Mouse (Mus musculus): ENCODE data around the gene Harbi1. TPM values are rescaled to one million over a fixed set of nuclear protein-coding genes. Genes with fewer than 3 reads are reported as not detected.
"Not testable (repeated sequence)": the region's sequence is repeated elsewhere in the genome, so short reads cannot be mapped to it uniquely, and the experiment has no call there.

Harbi1 gene
- polyA plus RNA-seq, 1 experiment from 2014 or later = 7.3 TPM

GRCm38 (mm10) chr2:91723951-91724350, 13.3 kb downstream of the Harbi1 start:
- H3K4me1 ChIP-seq (replicated peaks; ENCODE audit: control insufficient read depth, insufficient read depth, low read length) = no peaks in the 10 kb centered on the region
- no peak overlapping the region for H3K27ac ChIP-seq (ENCODE audit: low read depth, low read length)
- no peak overlapping the region for H3K9ac ChIP-seq (ENCODE audit: low read depth, low read length)
- no peak for ATAC-seq
- no peaks in the 10 kb centered on the region for H3K27me3 ChIP-seq (replicated peaks; ENCODE audit: control insufficient read depth, insufficient read depth, low read length)
- no peaks in the 10 kb centered on the region for H3K9me3 ChIP-seq (ENCODE audit: control insufficient read depth)
- no peak overlapping the region for H3K4me2 ChIP-seq (replicated peaks; ENCODE audit: low read depth)
- no peak for TF ChIP-seq CTCF (IDR thresholded peaks at IDR 0.05; ENCODE audit: low read depth)
- H3K36me3 ChIP-seq (ENCODE audit: control insufficient read depth, insufficient read depth) = peaks cover 13% of the 10 kb centered on the region
- no peak overlapping the region for H3K4me3 ChIP-seq (ENCODE audit: low read depth, low read length)

- peaks cover 13% of the 10 kb centered on the region for H3K36me3 ChIP-seq (ENCODE audit: control insufficient read depth, insufficient read depth)
- H3K9me3 ChIP-seq (ENCODE audit: control insufficient read depth) = no peaks in the 10 kb centered on the region
- H3K4me2 ChIP-seq (replicated peaks; ENCODE audit: low read depth) = no peak overlapping the region
- ATAC-seq = no peak
- no peak overlapping the region for H3K9ac ChIP-seq (ENCODE audit: low read depth, low read length)
- no peaks in the 10 kb centered on the region for H3K27me3 ChIP-seq (replicated peaks; ENCODE audit: control insufficient read depth, insufficient read depth, low read length)
- no peak overlapping the region for H3K4me3 ChIP-seq (ENCODE audit: low read depth, low read length)
- no peak overlapping the region for H3K27ac ChIP-seq (ENCODE audit: low read depth, low read length)
- TF ChIP-seq CTCF (IDR thresholded peaks at IDR 0.05; ENCODE audit: low read depth) = no peak
- WGBS = 65% methylated on average over 2 of the region's 2 CpGs
- H3K4me1 ChIP-seq (replicated peaks; ENCODE audit: control insufficient read depth, insufficient read depth, low read length) = no peaks in the 10 kb centered on the region
Observed at GRCm38 (mm10) chr2:91724716-91725115, 14.1 kb downstream of the Harbi1 start.

- not testable (repeated sequence) for H3K4me1 ChIP-seq (replicated peaks; ENCODE audit: control insufficient read depth, insufficient read depth, low read length); H3K9me3 ChIP-seq (ENCODE audit: control insufficient read depth); H3K27me3 ChIP-seq (replicated peaks; ENCODE audit: control insufficient read depth, insufficient read depth, low read length); H3K36me3 ChIP-seq (ENCODE audit: control insufficient read depth, insufficient read depth); H3K9ac ChIP-seq (ENCODE audit: low read depth, low read length); H3K4me2 ChIP-seq (replicated peaks; ENCODE audit: low read depth); H3K4me3 ChIP-seq (ENCODE audit: low read depth, low read length); ATAC-seq; H3K27ac ChIP-seq (ENCODE audit: low read depth, low read length)
- 38% methylated on average over 4 of the region's 4 CpGs for WGBS
Observed at GRCm38 (mm10) chr2:91725476-91725875, 14.8 kb downstream of the Harbi1 start.

GRCm38 (mm10) chr2:91727011-91727410, 16.4 kb downstream of the Harbi1 start:
- 86% methylated on average over 3 of the region's 3 CpGs for WGBS
- Histone ChIP-seq H3K4me2 (replicated peaks; ENCODE audit: low read depth) (no peak overlapping the region), H3K9me3 (ENCODE audit: control insufficient read depth) (no peaks in the 10 kb centered on the region), H3K4me3 (ENCODE audit: low read depth, low read length) (no peak overlapping the region), H3K27me3 (replicated peaks; ENCODE audit: control insufficient read depth, insufficient read depth, low read length) (no peaks in the 10 kb centered on the region), H3K4me1 (replicated peaks; ENCODE audit: control insufficient read depth, insufficient read depth, low read length) (no peaks in the 10 kb centered on the region), H3K27ac (ENCODE audit: low read depth, low read length) (no peak overlapping the region), H3K9ac (ENCODE audit: low read depth, low read length) (no peak overlapping the region), H3K36me3 (ENCODE audit: control insufficient read depth, insufficient read depth) (no peaks in the 10 kb centered on the region)
- no peak for ATAC-seq
- TF ChIP-seq CTCF (IDR thresholded peaks at IDR 0.05; ENCODE audit: low read depth) = no peak

GRCm38 (mm10) chr2:91729571-91729970, 18.9 kb downstream of the Harbi1 start:
- 14% methylated on average over 4 of the region's 4 CpGs for WGBS
- peak overlapping the region; percentile 75 for H3K4me2 ChIP-seq (replicated peaks; ENCODE audit: low read depth)
- ATAC-seq = no peak
- TF ChIP-seq CTCF (IDR thresholded peaks at IDR 0.05; ENCODE audit: low read depth) = no peak
- H3K36me3 ChIP-seq (ENCODE audit: control insufficient read depth, insufficient read depth) = no peaks in the 10 kb centered on the region
- H3K9ac ChIP-seq (ENCODE audit: low read depth, low read length) = peak overlapping the region; percentile 81; the same call in 1 of the 2 replicates
- H3K4me1 ChIP-seq (replicated peaks; ENCODE audit: control insufficient read depth, insufficient read depth, low read length) = no peaks in the 10 kb centered on the region
- peak overlapping the region; percentile 92 for H3K4me3 ChIP-seq (ENCODE audit: low read depth, low read length)
- H3K27ac ChIP-seq (ENCODE audit: low read depth, low read length) = no peak overlapping the region
- H3K27me3 ChIP-seq (replicated peaks; ENCODE audit: control insufficient read depth, insufficient read depth, low read length) = no peaks in the 10 kb centered on the region
- no peaks in the 10 kb centered on the region for H3K9me3 ChIP-seq (ENCODE audit: control insufficient read depth)

GRCm38 (mm10) chr2:91729971-91730821, 19.5 kb downstream of the Harbi1 start, which contains the start of gene Ambra1:
Ambra1 (plus strand) TSS chr2:91730134.
- peak; percentile 55 for TF ChIP-seq CTCF (IDR thresholded peaks at IDR 0.05; ENCODE audit: low read depth)
- H3K4me2 ChIP-seq (replicated peaks; ENCODE audit: low read depth) = peak within 1 kb of the TSS; percentile 75
- no peaks in the 10 kb centered on the region; the same call in 1 of the 2 replicates for H3K4me1 ChIP-seq (replicated peaks; ENCODE audit: control insufficient read depth, insufficient read depth, low read length)
- H3K9me3 ChIP-seq (ENCODE audit: control insufficient read depth) = no peaks in the 10 kb centered on the region
- H3K9ac ChIP-seq (ENCODE audit: low read depth, low read length) = peak within 1 kb of the TSS; percentile 81
- H3K27me3 ChIP-seq (replicated peaks; ENCODE audit: control insufficient read depth, insufficient read depth, low read length) = no peaks in the 10 kb centered on the region
- 0% methylated on average over 67 of the region's 68 CpGs for WGBS
- H3K27ac ChIP-seq (ENCODE audit: low read depth, low read length) = peak within 1 kb of the TSS; percentile 91
- ATAC-seq = peak; percentile 87
- no peaks in the 10 kb centered on the region for H3K36me3 ChIP-seq (ENCODE audit: control insufficient read depth, insufficient read depth)
- H3K4me3 ChIP-seq (ENCODE audit: low read depth, low read length) = peak within 1 kb of the TSS; percentile 92
